In genomic region chr12:82247371-82248258, GRCm38 (mm10) we compare ENCODE assay signal across 14 mouse cellular contexts.
DNase-seq lines count a peak whose midpoint lies in the region; ATAC-seq and TF ChIP-seq lines count a peak whose summit lies in the region.
"Had no signal": no experiment of that assay in that cellular context is flagged by ENCODE, and none has a peak within 500 bp of the region (broad histone marks: within the 10 kb centered on the region; RNA-seq: fewer than 3 reads in every experiment).

No protein-coding gene starts in this region.

- H3K9ac ChIP-seq in lung, postnatal 0 days (replicated peaks; ENCODE audit: low read depth): no peak overlapping the region
- H3K9ac ChIP-seq in liver, embryonic 13.5 days: no peak overlapping the region
- no peak overlapping the region for H3K9ac ChIP-seq in hindbrain, embryonic 16.5 days (ENCODE audit: low read depth, low read length)
- H3K9ac ChIP-seq: lung, embryonic 15.5 days; midbrain, embryonic 13.5 days had no signal

- no peaks in the 10 kb centered on the region for H3K9me3 ChIP-seq in lung, postnatal 0 days (ENCODE audit: low read length)
- H3K9me3 ChIP-seq in liver, embryonic 13.5 days (replicated peaks): no peaks in the 10 kb centered on the region
- no peaks in the 10 kb centered on the region for H3K9me3 ChIP-seq in hindbrain, embryonic 16.5 days (ENCODE audit: control insufficient read depth, low read length)
- H3K9me3 ChIP-seq: embryonic facial prominence, embryonic 10.5 days; lung, embryonic 15.5 days; midbrain, embryonic 13.5 days had no signal

- WGBS in lung, postnatal 0 days: 66% methylated on average over 14 of the region's 14 CpGs
- 40% methylated on average over 14 of the region's 14 CpGs for WGBS in liver, embryonic 13.5 days (ENCODE audit: insufficient replicate concordance)
- 68% methylated on average over 14 of the region's 14 CpGs for WGBS in small intestine, adult 2 months
- WGBS in hindbrain, embryonic 16.5 days: 94% methylated on average over 14 of the region's 14 CpGs

- DNase-seq in lung, postnatal 0 days (ENCODE audit: low spot score): peak; percentile 11
- no peak for DNase-seq in lung, postnatal 10 days
- DNase-seq in liver, embryonic 13.5 days: no peak
- no peak for DNase-seq in ovary, postnatal 10 days (ENCODE audit: low spot score)
- no peak for DNase-seq in layer of hippocampus, adult 11-12 months (ENCODE audit: low spot score)
- DNase-seq: cerebellum, adult 9-11 months; kidney, postnatal 10 days; right cerebral cortex, postnatal 4 days had no signal

- H3K36me3 ChIP-seq in lung, postnatal 0 days (ENCODE audit: insufficient read depth, low read length): no peaks in the 10 kb centered on the region
- H3K36me3 ChIP-seq in liver, embryonic 13.5 days: peaks cover 3% of the 10 kb centered on the region; the same call in 1 of the 2 replicates
- H3K36me3 ChIP-seq in small intestine, adult 2 months (ENCODE audit: control insufficient read depth, insufficient read depth, low read length): no peaks in the 10 kb centered on the region; the same call in 1 of the 2 replicates
- H3K36me3 ChIP-seq in hindbrain, embryonic 16.5 days (ENCODE audit: control insufficient read depth, insufficient read depth, low read length): no peaks in the 10 kb centered on the region
- H3K36me3 ChIP-seq: lung, embryonic 15.5 days; midbrain, embryonic 13.5 days had no signal

- peak; percentile 61 for ATAC-seq in lung, postnatal 0 days
- ATAC-seq in common myeloid progenitor, adult 5-6 weeks (replicated peaks; ENCODE audit: low read depth, poor library complexity, severe bottlenecking): peak; percentile 36
- ATAC-seq in liver, embryonic 13.5 days (ENCODE audit: low read depth): peak; percentile 74
- no peak for ATAC-seq in hindbrain, embryonic 16.5 days
- ATAC-seq: midbrain, embryonic 13.5 days had no signal

- H3K4me2 ChIP-seq in lung, postnatal 0 days (replicated peaks; ENCODE audit: low read depth, low read length): no peak overlapping the region
- H3K4me2 ChIP-seq in liver, embryonic 13.5 days: peak overlapping the region; percentile 21; the same call in 1 of the 2 replicates
- H3K4me2 ChIP-seq in hindbrain, embryonic 16.5 days (ENCODE audit: low read length): no peak overlapping the region
- H3K4me2 ChIP-seq: lung, embryonic 15.5 days; midbrain, embryonic 13.5 days had no signal

- 0 out of 2 replicates have a peak, but pooled peaks cover 3% of the 10 kb centered on the region for H3K4me1 ChIP-seq in lung, postnatal 0 days (ENCODE audit: insufficient read depth, low read depth, low read length)
- peaks cover 39% of the 10 kb centered on the region for H3K4me1 ChIP-seq in liver, embryonic 13.5 days (replicated peaks)
- peaks cover 18% of the 10 kb centered on the region; the same call in 1 of the 2 replicates for H3K4me1 ChIP-seq in small intestine, adult 2 months (ENCODE audit: control insufficient read depth, insufficient read depth, insufficient read length, low read length)
- H3K4me1 ChIP-seq in hindbrain, embryonic 16.5 days (ENCODE audit: control insufficient read depth, insufficient read depth, low read depth, low read length): no peaks in the 10 kb centered on the region
- H3K4me1 ChIP-seq: embryonic facial prominence, embryonic 10.5 days; lung, embryonic 15.5 days; midbrain, embryonic 13.5 days had no signal

- H3K27me3 ChIP-seq in lung, postnatal 0 days (replicated peaks; ENCODE audit: insufficient read depth, low read length): no peaks in the 10 kb centered on the region
- no peaks in the 10 kb centered on the region for H3K27me3 ChIP-seq in liver, embryonic 13.5 days
- H3K27me3 ChIP-seq in small intestine, adult 2 months (ENCODE audit: control insufficient read depth, insufficient read depth, low read length): no peaks in the 10 kb centered on the region
- no peaks in the 10 kb centered on the region for H3K27me3 ChIP-seq in hindbrain, embryonic 16.5 days (replicated peaks; ENCODE audit: control insufficient read depth, insufficient read depth, low read length)
- H3K27me3 ChIP-seq: lung, embryonic 15.5 days; midbrain, embryonic 13.5 days had no signal

- no peak for TF ChIP-seq POLR2A in small intestine, adult 2 months (IDR thresholded peaks at IDR 0.05; ENCODE audit: low read depth, low read length)

- no peak for TF ChIP-seq EP300 in lung, postnatal 0 days (IDR thresholded peaks at IDR 0.05)

- no peak for TF ChIP-seq CTCF in lung, postnatal 0 days (IDR thresholded peaks at IDR 0.05)
- no peak for TF ChIP-seq CTCF in small intestine, adult 2 months (IDR thresholded peaks at IDR 0.05; ENCODE audit: extremely low read depth, insufficient read length, insufficient replicate concordance, low read depth, low read length)

- peak overlapping the region; percentile 22; the same call in 1 of the 2 replicates for H3K27ac ChIP-seq in lung, postnatal 0 days (ENCODE audit: low read length)
- H3K27ac ChIP-seq in liver, embryonic 13.5 days: 0 out of 2 replicates have a peak overlapping the region, but pooled peaks have one; percentile 14
- 0 out of 2 replicates have a peak overlapping the region, but pooled peaks have one; percentile 16 for H3K27ac ChIP-seq in small intestine, adult 2 months (ENCODE audit: insufficient read depth, low read depth, low read length)
- no peak overlapping the region for H3K27ac ChIP-seq in hindbrain, embryonic 16.5 days (ENCODE audit: low read depth, low read length)
- H3K27ac ChIP-seq: embryonic facial prominence, embryonic 10.5 days; lung, embryonic 15.5 days; midbrain, embryonic 13.5 days had no signal

- H3K4me3 ChIP-seq in lung, postnatal 0 days (ENCODE audit: low read depth, low read length): no peak overlapping the region
- no peak overlapping the region for H3K4me3 ChIP-seq in liver, embryonic 13.5 days (replicated peaks)
- no peak overlapping the region for H3K4me3 ChIP-seq in small intestine, adult 2 months (ENCODE audit: low read depth, low read length)
- no peak overlapping the region for H3K4me3 ChIP-seq in hindbrain, embryonic 16.5 days (ENCODE audit: low read length)
- H3K4me3 ChIP-seq: embryonic facial prominence, embryonic 10.5 days; lung, embryonic 15.5 days; midbrain, embryonic 13.5 days had no signal
